Mouse (Mus musculus): ENCODE measurements around the gene Swi5.
A peak's percentile ranks its signal among the peaks of the same experiment; 100 is the strongest.

Gene Swi5

DNA sequence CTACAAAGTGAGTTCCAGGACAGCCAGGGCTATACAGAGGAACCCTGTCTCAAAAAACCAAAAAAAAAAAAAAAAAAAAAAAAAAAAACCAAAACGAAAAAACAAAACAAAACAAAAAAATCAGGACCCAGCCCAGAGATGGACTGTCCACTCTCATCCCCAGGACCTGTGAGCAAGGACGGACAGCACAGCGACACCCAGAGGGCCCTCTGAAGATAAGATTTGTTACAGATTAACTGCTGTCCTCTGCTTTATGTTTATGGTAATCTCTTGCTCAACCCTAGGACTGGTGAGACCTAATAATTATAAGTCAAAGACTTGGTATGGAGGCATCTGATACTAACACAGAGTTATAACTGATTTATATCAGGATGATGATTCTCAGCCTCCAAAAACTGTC is 12.1 kb downstream of the Swi5 start:
- DNase-seq (ENCODE audit: extremely low read depth, insufficient read length, low spot score) = no peak

DNA sequence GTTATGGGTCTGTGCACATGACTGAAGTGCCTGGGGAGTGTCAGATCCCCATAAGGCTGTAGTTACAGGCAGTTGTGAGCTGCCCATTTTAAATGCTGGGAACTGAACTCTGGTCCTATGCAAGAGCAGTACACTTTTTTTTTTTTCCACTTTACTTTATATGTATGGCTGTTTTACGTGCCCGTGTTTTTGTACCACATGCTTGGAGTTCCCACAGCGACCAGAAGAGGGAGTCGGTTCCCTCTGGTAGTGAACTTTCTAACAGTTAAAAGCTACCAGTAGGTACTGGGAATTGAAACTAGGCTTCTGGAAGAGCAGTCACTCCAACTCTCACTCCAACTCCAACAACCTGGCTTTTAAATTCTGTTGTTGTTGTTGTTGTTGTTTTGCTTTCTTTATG is 27.2 kb downstream of the Swi5 start:
- DNase-seq (ENCODE audit: extremely low read depth, insufficient read length, low spot score) = no peak

GRCm38 (mm10) chr2:32259657-32260417 is 28.0 kb downstream of the Swi5 start, which contains the start of gene Uck1:
Gene Uck1, minus strand, starts transcription at chr2:32260159.
- peak; percentile 94 for DNase-seq (ENCODE audit: extremely low read depth, insufficient read length, low spot score)

GRCm38 (mm10) chr2:32258887-32259533 is 28.9 kb downstream of the Swi5 start:
- no peak for DNase-seq (ENCODE audit: extremely low read depth, insufficient read length, low spot score)

DNA sequence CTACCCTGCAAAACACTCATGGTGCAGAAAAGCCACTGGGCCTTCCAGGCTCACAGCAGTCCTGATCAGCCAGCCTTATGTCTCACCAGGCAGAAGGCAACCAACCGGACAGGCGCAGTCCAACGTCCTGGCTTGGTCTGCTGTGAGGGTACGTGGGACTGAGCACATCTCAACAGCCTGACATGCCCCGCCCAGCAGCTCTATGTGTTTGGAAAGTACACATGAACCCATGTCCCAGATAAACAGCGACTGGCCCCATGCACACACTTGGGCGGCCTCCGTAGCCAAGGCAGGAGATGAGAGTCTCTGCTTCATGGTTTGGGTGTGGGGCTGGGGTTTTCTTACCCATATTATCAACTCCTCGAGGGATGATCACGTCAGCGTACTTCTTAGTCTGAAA is 31.6 kb downstream of the Swi5 start:
- no peak for DNase-seq (ENCODE audit: extremely low read depth, insufficient read length, low spot score)

DNA sequence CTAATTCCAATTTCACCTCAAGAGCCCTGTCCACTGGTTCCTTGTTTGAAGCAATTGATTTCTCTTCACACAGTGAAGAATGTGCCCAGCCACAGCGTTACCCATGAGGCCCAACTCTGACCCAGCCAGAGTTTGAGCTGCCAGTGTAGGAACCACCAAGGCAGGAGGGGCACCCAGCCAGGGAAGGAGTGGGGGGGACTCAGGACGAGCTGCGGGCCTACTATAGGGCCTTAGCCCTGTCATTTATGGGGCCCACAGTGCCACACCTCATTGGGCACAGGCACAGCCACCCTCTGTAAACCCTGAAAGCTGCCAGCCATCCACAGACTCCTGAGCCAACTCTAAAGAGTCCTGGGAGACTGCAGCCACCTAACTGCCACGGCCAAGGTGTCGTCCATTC is 33.3 kb downstream of the Swi5 start:
- no peak for DNase-seq (ENCODE audit: extremely low read depth, insufficient read length, low spot score)

DNA sequence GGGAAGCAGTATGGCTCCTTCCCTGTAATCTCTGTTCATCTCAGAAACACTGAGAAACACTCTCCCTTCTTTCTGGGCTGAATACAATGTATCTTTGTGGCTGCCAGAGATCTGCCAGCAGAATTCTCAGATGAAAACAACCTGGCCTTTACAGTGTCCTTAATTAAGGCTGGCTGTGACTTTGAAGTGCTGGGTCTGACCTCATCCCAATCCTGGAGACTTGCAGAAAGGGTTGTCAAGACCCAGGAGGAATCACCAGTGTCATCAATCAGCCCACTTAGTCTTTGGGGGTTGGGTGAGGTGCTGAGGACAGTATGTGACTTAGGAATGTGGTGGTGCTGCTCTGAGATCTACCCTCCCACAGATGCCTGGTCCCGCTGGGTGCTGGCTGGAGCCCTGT is 34.5 kb downstream of the Swi5 start:
- no peak for DNase-seq (ENCODE audit: extremely low read depth, insufficient read length, low spot score)

DNA sequence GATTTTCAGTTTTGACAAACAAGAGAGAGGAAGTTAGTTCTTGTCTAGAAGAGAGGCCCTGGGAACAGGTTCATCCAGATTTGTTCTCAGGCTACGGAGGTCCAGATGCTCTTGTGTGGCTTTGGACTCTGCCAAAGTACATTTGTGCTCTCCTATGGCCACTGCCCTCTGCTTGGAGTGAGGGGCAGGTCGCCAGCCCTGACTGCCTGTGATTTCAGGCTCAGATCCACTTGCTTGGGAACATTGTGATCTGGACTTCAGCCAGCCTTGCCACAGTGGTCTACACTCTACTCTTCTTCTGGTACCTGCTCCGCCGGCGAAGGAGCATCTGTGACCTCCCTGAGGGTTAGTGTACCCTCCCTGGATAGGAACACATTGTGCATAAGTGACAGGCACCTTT is 35.2 kb downstream of the Swi5 start:
- DNase-seq (ENCODE audit: extremely low read depth, insufficient read length, low spot score) = no peak

- no peak for DNase-seq (ENCODE audit: extremely low read depth, insufficient read length, low spot score)
Measured at GRCm38 (mm10) chr2:32251791-32252527, 35.9 kb downstream of the Swi5 start.

GRCm38 (mm10) chr2:32248377-32249361 is 39.2 kb downstream of the Swi5 start:
- no peak for DNase-seq (ENCODE audit: extremely low read depth, insufficient read length, low spot score)

GRCm38 (mm10) chr2:32246741-32247140 is 41.1 kb downstream of the Swi5 start:
- no peak for DNase-seq (ENCODE audit: extremely low read depth, insufficient read length, low spot score)

GRCm38 (mm10) chr2:32242986-32243385 is 44.9 kb downstream of the Swi5 start:
- no peak for DNase-seq (ENCODE audit: extremely low read depth, insufficient read length, low spot score)

GRCm38 (mm10) chr2:32240591-32240990 is 47.3 kb downstream of the Swi5 start:
- no peak for DNase-seq (ENCODE audit: extremely low read depth, insufficient read length, low spot score)

DNA sequence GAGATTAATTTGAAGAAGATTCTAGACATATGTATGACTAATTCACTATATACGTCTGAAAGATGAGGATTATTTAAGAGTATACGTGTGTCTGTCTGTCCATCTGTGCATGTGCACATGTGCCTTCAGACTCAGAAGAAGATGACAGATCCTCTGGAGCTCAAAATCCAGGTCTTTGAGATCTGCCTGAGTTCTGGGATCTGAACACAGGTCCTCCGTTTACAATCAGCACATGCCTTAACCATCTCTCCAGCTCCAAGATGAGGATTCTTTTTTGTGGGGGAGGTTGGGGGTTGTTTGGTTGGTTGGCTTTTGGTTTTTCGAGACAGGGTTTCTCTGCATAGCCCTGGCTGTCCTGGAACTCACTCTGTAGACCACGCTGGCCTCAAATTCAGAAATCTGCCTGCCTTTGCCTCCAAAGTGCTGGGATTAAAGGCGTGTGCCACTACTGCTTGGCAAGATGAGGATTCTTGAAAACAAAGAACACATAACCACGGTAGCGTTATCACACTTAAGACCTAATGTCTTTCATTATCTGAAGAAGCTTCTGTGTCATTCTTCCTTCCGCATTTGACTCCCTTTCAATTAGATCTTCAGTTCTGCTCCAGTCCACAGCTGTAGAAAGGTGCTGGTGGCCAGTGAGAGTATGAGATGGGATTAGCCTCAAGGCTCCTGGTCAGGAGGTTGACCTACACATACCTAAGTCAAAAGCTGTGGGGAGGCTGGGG is 49.0 kb downstream of the Swi5 start:
- no peak for DNase-seq (ENCODE audit: extremely low read depth, insufficient read length, low spot score)

GRCm38 (mm10) chr2:32237571-32237970 is 50.3 kb downstream of the Swi5 start:
- DNase-seq (ENCODE audit: extremely low read depth, insufficient read length, low spot score) = no peak

DNA sequence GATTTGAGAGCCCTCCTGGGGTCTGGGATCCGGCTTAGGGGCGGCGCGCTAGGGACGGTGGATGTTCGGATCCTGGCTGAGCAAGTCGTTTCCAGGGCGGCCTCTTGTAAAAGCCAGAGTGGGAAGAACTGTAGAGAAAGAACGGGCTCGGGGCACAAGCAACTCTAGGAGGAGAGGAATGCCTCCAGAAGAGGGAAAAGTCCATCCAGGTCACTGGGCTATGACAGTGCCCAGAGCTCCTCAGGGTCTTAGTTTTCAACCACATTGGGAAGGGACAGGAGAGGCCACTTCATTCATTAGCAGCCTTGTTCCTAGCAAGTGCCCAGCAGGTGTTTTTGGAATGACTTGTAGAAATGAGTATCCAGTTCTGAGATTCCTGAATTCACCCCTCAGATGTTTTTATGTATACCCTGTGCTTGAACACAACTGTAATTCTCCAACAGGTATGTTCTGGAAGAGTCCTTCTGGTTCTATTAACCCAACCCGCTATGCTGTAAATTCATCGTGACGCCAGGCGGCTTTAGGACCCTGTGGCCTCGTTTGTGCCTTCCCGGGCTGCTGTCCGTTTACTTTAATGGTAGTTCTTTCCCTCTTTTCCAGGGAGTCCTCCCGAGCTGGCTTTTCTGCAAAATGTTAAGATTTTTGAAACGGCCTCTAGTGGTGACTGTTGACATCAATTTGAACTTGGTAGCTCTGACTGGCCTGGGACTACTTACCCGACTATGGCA is 51.0 kb downstream of the Swi5 start:
- DNase-seq (ENCODE audit: extremely low read depth, insufficient read length, low spot score) = peak; percentile 60

- peak; percentile 93 for DNase-seq (ENCODE audit: extremely low read depth, insufficient read length, low spot score)
Measured at GRCm38 (mm10) chr2:32235886-32236759, 51.8 kb downstream of the Swi5 start, which contains the start of gene Pomt1. Gene Pomt1, plus strand, starts transcription at chr2:32236590.

DNA sequence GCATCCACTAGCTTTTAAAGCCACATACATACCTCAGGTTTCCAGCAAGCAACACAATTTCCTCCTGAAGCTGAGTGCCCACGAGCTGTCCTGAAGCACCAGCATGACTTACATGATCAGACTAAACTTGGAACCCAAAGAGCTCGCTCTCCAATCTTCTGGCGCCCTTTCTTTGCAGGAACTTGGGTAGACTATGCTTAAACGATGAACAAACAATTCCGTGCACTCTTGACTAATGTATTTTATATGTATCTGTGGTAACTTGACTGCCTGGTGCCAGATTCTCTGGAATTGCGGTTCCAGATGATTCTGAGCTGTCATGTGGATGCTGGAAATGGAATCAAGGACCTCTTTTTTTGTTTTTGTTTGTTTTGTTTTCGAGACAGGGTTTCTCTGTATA is 52.4 kb downstream of the Swi5 start:
- no peak for DNase-seq (ENCODE audit: extremely low read depth, insufficient read length, low spot score)
